Mouse (Mus musculus): Measurements from ENCODE around the gene Foxp1. TPM values are rescaled to one million over a fixed set of nuclear protein-coding genes. Genes with fewer than 3 reads are reported as not detected.

The Foxp1 gene
- polyA plus RNA-seq, 1 experiment from 2014 or later: 70.4 TPM

DNA sequence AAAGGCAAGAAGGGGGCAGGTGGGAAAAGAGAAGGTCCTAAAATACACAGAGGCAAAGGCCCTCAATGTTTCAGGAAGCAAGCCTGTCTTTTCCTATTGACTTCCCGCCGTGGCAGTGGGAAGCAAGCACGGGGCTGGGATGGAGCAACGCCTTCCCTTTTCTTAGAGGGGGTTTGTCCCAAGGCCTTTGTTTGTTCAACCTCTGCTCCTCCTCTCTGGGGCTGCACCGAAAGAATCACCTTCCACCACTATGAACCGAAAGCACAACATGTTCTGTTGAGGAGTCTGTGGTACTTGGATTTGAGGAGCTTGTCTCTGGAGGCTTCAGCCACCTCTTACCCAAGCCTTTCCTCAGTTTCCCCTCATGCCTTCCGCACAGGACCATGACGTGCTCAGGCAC, 355.5 kb downstream of the Foxp1 start:
- H3K36me3 ChIP-seq: no peaks in the 10 kb centered on the region
- H3K27me3 ChIP-seq: no peaks in the 10 kb centered on the region
- no peaks in the 10 kb centered on the region for H3K9me3 ChIP-seq
- WGBS: 64% methylated on average over 8 of the region's 8 CpGs
- H3K4me3 ChIP-seq (replicated peaks): no peak overlapping the region
- no peak for ATAC-seq
- H3K27ac ChIP-seq: no peak overlapping the region
- no peak overlapping the region for H3K9ac ChIP-seq (replicated peaks)
- no peak overlapping the region for H3K4me2 ChIP-seq (replicated peaks)
- H3K4me1 ChIP-seq (replicated peaks): 0 out of 2 replicates have a peak, but pooled peaks cover 3% of the 10 kb centered on the region

- Histone ChIP-seq H3K9ac (replicated peaks) (no peak overlapping the region), H3K36me3 (no peaks in the 10 kb centered on the region), H3K4me3 (replicated peaks) (no peak overlapping the region), H3K27ac (no peak overlapping the region), H3K27me3 (no peaks in the 10 kb centered on the region), H3K4me2 (replicated peaks) (no peak overlapping the region), H3K9me3 (no peaks in the 10 kb centered on the region), H3K4me1 (replicated peaks) (no peaks in the 10 kb centered on the region)
- no peak for ATAC-seq
- 92% methylated on average over 4 of the region's 4 CpGs for WGBS
Measured at GRCm38 (mm10) chr6:99166169-99166568, 356.4 kb downstream of the Foxp1 start.

- H3K9me3 ChIP-seq: no peaks in the 10 kb centered on the region
- ATAC-seq: no peak
- H3K27me3 ChIP-seq: no peaks in the 10 kb centered on the region
- 91% methylated on average over 6 of the region's 6 CpGs for WGBS
- H3K4me2 ChIP-seq (replicated peaks): no peak overlapping the region
- H3K4me1 ChIP-seq (replicated peaks): peaks cover 7% of the 10 kb centered on the region
- H3K4me3 ChIP-seq (replicated peaks): no peak overlapping the region
- H3K27ac ChIP-seq: no peak overlapping the region
- no peaks in the 10 kb centered on the region for H3K36me3 ChIP-seq
- H3K9ac ChIP-seq (replicated peaks): no peak overlapping the region
Measured at GRCm38 (mm10) chr6:99164760-99165159, 357.8 kb downstream of the Foxp1 start.

DNA sequence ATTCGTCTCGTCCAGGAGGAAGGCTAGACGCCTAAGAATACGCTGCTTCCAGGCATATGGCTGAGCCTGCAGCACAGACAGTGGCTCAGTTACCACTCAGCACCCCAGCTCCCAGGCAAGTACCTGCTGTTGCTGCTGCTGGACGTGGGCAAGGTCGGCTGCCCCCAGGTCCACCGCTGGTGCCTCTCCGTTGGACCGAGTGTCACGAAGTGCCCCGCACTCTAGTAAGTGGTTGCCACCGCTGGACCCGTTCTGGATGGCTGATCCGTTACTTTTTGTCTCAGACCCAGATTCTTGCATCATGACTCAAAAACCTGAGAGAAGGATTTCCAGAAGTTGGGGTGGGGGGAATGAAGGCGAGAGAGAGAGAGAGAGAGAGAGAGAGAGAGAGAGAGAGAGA, 359.8 kb downstream of the Foxp1 start:
- Histone ChIP-seq H3K27me3 (no peaks in the 10 kb centered on the region), H3K36me3 (no peaks in the 10 kb centered on the region), H3K27ac (no peak overlapping the region), H3K9me3 (no peaks in the 10 kb centered on the region), H3K4me2 (replicated peaks) (no peak overlapping the region), H3K4me1 (replicated peaks) (peaks cover 11% of the 10 kb centered on the region), H3K9ac (replicated peaks) (no peak overlapping the region), H3K4me3 (replicated peaks) (no peak overlapping the region)
- ATAC-seq: no peak
- WGBS: 87% methylated on average over 15 of the region's 15 CpGs

DNA sequence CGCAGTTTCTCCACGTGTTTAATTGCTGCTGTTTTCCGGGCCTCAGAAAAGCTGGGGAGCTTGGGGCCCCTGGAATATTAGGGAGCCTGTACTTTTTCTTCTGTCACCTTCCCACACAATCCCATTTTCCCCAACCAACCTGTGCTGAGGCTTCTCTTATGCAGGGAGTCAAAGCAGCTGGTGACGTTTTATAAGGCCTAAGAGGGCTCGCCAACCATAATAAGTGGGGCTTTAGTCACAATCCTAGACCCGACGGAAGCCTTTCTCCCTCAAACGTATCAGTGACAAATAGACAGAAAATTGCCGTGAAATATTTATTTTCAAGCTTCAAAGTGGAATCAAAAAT, 362.2 kb downstream of the Foxp1 start:
- Histone ChIP-seq H3K4me2 (replicated peaks) (no peak overlapping the region), H3K4me1 (replicated peaks) (peaks cover 11% of the 10 kb centered on the region), H3K27me3 (no peaks in the 10 kb centered on the region), H3K27ac (no peak overlapping the region), H3K36me3 (no peaks in the 10 kb centered on the region), H3K9me3 (no peaks in the 10 kb centered on the region), H3K9ac (replicated peaks) (no peak overlapping the region), H3K4me3 (replicated peaks) (no peak overlapping the region)
- no peak for ATAC-seq
- WGBS: 69% methylated on average over 9 of the region's 9 CpGs

GRCm38 (mm10) chr6:99159452-99160347, 362.8 kb downstream of the Foxp1 start:
- no peaks in the 10 kb centered on the region for H3K27me3 ChIP-seq
- H3K9me3 ChIP-seq: no peaks in the 10 kb centered on the region
- H3K4me2 ChIP-seq (replicated peaks): no peak overlapping the region
- no peak overlapping the region for H3K27ac ChIP-seq
- H3K36me3 ChIP-seq: no peaks in the 10 kb centered on the region
- 72% methylated on average over 23 of the region's 23 CpGs for WGBS
- peaks cover 11% of the 10 kb centered on the region for H3K4me1 ChIP-seq (replicated peaks)
- no peak overlapping the region for H3K9ac ChIP-seq (replicated peaks)
- ATAC-seq: no peak
- no peak overlapping the region for H3K4me3 ChIP-seq (replicated peaks)

GRCm38 (mm10) chr6:99153682-99154081, 368.8 kb downstream of the Foxp1 start:
- H3K27ac ChIP-seq: no peak overlapping the region
- H3K4me2 ChIP-seq (replicated peaks): no peak overlapping the region
- H3K36me3 ChIP-seq: no peaks in the 10 kb centered on the region
- H3K4me1 ChIP-seq (replicated peaks): no peaks in the 10 kb centered on the region
- H3K9me3 ChIP-seq: no peaks in the 10 kb centered on the region
- H3K9ac ChIP-seq (replicated peaks): no peak overlapping the region
- no peak for ATAC-seq
- H3K4me3 ChIP-seq (replicated peaks): no peak overlapping the region
- H3K27me3 ChIP-seq: no peaks in the 10 kb centered on the region
- 90% methylated on average over 4 of the region's 4 CpGs for WGBS

- Histone ChIP-seq H3K27me3 (no peaks in the 10 kb centered on the region), H3K36me3 (no peaks in the 10 kb centered on the region), H3K4me2 (replicated peaks) (no peak overlapping the region), H3K9me3 (no peaks in the 10 kb centered on the region), H3K4me3 (replicated peaks) (no peak overlapping the region), H3K27ac (no peak overlapping the region), H3K9ac (replicated peaks) (no peak overlapping the region), H3K4me1 (replicated peaks) (no peaks in the 10 kb centered on the region)
- 95% methylated on average over 7 of the region's 7 CpGs for WGBS
- no peak for ATAC-seq
Measured at GRCm38 (mm10) chr6:99146400-99146905, 376.1 kb downstream of the Foxp1 start.

GRCm38 (mm10) chr6:99145033-99145432, 377.5 kb downstream of the Foxp1 start:
- Histone ChIP-seq H3K9ac (replicated peaks) (no peak overlapping the region), H3K4me3 (replicated peaks) (no peak overlapping the region), H3K36me3 (no peaks in the 10 kb centered on the region), H3K27me3 (no peaks in the 10 kb centered on the region), H3K4me2 (replicated peaks) (no peak overlapping the region), H3K27ac (no peak overlapping the region), H3K4me1 (replicated peaks) (no peaks in the 10 kb centered on the region), H3K9me3 (no peaks in the 10 kb centered on the region)
- ATAC-seq: no peak
- 88% methylated on average over 7 of the region's 7 CpGs for WGBS

DNA sequence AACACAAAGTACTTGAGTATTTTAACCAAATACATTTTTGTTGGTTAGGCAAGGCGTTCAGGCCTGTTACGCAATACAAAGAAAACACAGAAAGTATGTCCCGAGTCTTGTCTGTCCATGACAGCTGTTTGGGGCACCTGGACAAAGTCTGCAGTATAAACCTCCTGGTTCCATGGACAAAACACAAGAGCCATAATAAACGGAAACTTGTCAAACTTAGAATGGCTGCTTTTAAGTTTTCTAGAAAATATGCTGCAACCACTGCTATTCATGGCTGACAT, 378.8 kb downstream of the Foxp1 start:
- no peaks in the 10 kb centered on the region for H3K27me3 ChIP-seq
- no peak for ATAC-seq
- H3K36me3 ChIP-seq: no peaks in the 10 kb centered on the region
- 81% methylated on average over 4 of the region's 4 CpGs for WGBS
- H3K4me1 ChIP-seq (replicated peaks): no peaks in the 10 kb centered on the region
- H3K9me3 ChIP-seq: no peaks in the 10 kb centered on the region
- no peak overlapping the region for H3K4me2 ChIP-seq (replicated peaks)
- H3K4me3 ChIP-seq (replicated peaks): no peak overlapping the region
- H3K9ac ChIP-seq (replicated peaks): no peak overlapping the region
- H3K27ac ChIP-seq: no peak overlapping the region

DNA sequence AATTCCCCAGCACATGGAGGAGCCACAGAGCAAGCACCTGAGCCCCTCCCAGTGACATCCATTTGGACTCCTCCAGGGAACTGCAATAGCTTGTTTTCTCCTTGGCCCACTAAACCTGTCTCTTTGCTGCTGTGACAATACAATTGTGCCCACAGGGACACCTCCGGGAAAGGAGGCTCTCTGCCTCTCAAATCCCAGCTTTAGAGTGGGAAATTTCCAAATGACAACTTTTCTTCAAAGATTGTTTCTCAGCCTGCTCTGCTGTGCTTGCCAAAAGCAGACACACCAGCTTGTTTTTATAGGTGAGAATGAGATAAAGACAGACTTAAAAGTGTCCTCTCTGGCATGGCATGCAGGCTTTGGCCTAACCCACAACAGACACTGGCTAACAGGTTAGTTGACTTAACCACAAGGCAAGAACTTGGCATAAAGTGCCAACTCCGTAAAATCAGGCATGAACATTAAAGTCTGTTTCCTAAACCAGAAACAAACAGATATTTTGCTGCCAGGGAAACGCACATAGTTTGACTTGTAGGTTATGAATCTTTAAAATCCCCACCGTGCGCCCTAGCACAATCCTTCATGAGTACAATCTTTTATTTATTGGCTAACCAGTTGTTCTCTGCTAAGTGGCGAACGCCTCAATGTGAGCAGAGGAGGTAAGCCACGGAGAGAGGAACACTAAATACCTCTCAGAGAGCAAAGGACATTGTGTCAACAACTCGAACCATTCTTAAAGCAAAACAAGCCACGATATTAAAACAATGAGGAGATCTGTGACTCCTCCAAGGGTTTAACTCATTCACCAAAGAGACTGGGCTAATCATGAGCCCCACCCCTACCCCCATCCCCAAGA, 379.4 kb downstream of the Foxp1 start:
- Histone ChIP-seq H3K27me3 (no peaks in the 10 kb centered on the region), H3K27ac (no peak overlapping the region), H3K36me3 (no peaks in the 10 kb centered on the region), H3K4me3 (replicated peaks) (no peak overlapping the region), H3K9me3 (no peaks in the 10 kb centered on the region), H3K4me1 (replicated peaks) (peaks cover 4% of the 10 kb centered on the region), H3K4me2 (replicated peaks) (no peak overlapping the region), H3K9ac (replicated peaks) (no peak overlapping the region)
- 63% methylated on average over 10 of the region's 10 CpGs for WGBS
- ATAC-seq: no peak

DNA sequence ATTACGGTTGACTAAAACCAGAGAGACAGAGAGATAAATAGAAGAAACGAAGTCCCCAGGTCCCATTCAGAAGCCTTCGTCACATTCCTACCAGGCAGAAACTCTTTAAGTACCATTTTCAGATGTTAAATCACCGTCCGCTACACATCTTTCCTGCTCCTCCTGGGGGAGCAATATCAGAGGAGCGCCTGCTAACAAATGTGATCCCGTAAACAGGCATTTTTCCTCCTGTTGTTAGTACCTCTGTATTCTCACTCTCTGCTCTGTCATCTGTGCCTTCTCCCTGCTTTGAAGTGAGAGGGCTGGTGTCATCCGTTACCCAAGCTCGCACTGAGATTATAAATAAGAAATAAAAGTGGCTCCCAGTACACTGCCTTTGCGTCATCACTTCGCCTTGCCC, 384.5 kb downstream of the Foxp1 start:
- Histone ChIP-seq H3K9me3 (no peaks in the 10 kb centered on the region), H3K9ac (replicated peaks) (no peak overlapping the region), H3K27ac (no peak overlapping the region), H3K4me2 (replicated peaks) (0 out of 2 replicates have a peak overlapping the region, but pooled peaks have one; percentile 1), H3K36me3 (no peaks in the 10 kb centered on the region), H3K27me3 (no peaks in the 10 kb centered on the region), H3K4me3 (replicated peaks) (no peak overlapping the region), H3K4me1 (replicated peaks) (peaks cover 45% of the 10 kb centered on the region)
- peak; percentile 43 for ATAC-seq
- WGBS: 44% methylated on average over 11 of the region's 11 CpGs
